Mouse (Mus musculus): ENCODE data around the gene Col6a6. TPM values are rescaled to one million over a fixed set of nuclear protein-coding genes. Genes with fewer than 3 reads are reported as not detected.

Gene Col6a6
- polyA plus RNA-seq, 1 experiment from 2014 or later: 1.1 TPM

GRCm38 (mm10) chr9:105731976-105732375 lies 96.0 kb downstream of the Col6a6 start:
- Histone ChIP-seq H3K9ac (replicated peaks; ENCODE audit: low read length) (no peak overlapping the region), H3K36me3 (ENCODE audit: insufficient read depth, low read length) (no peaks in the 10 kb centered on the region), H3K4me3 (ENCODE audit: low read length) (no peak overlapping the region), H3K4me1 (ENCODE audit: insufficient read depth, low read length) (no peaks in the 10 kb centered on the region), H3K27me3 (ENCODE audit: insufficient read depth, low read length) (no peaks in the 10 kb centered on the region), H3K9me3 (ENCODE audit: low read length) (no peaks in the 10 kb centered on the region), H3K4me2 (replicated peaks; ENCODE audit: low read depth, low read length) (no peak overlapping the region), H3K27ac (ENCODE audit: low read length) (no peak overlapping the region)
- 39% methylated on average over 7 of the region's 7 CpGs for WGBS
- ATAC-seq (ENCODE audit: low FRiP score, low TSS enrichment): no peak

- Histone ChIP-seq H3K4me3 (ENCODE audit: low read length) (no peak overlapping the region), H3K27ac (ENCODE audit: low read length) (no peak overlapping the region), H3K9ac (replicated peaks; ENCODE audit: low read length) (no peak overlapping the region), H3K9me3 (ENCODE audit: low read length) (no peaks in the 10 kb centered on the region), H3K27me3 (ENCODE audit: insufficient read depth, low read length) (no peaks in the 10 kb centered on the region), H3K4me1 (ENCODE audit: insufficient read depth, low read length) (no peaks in the 10 kb centered on the region), H3K36me3 (ENCODE audit: insufficient read depth, low read length) (no peaks in the 10 kb centered on the region), H3K4me2 (replicated peaks; ENCODE audit: low read depth, low read length) (no peak overlapping the region)
- ATAC-seq (ENCODE audit: low FRiP score, low TSS enrichment): no peak
- 78% methylated on average over 4 of the region's 4 CpGs for WGBS
Measured at GRCm38 (mm10) chr9:105720430-105720829, 107.5 kb downstream of the Col6a6 start.

GRCm38 (mm10) chr9:105719851-105720395 lies 108.0 kb downstream of the Col6a6 start:
- Histone ChIP-seq H3K27ac (ENCODE audit: low read length) (no peak overlapping the region), H3K9ac (replicated peaks; ENCODE audit: low read length) (no peak overlapping the region), H3K4me3 (ENCODE audit: low read length) (no peak overlapping the region), H3K36me3 (ENCODE audit: insufficient read depth, low read length) (no peaks in the 10 kb centered on the region), H3K27me3 (ENCODE audit: insufficient read depth, low read length) (no peaks in the 10 kb centered on the region), H3K9me3 (ENCODE audit: low read length) (no peaks in the 10 kb centered on the region), H3K4me1 (ENCODE audit: insufficient read depth, low read length) (no peaks in the 10 kb centered on the region), H3K4me2 (replicated peaks; ENCODE audit: low read depth, low read length) (no peak overlapping the region)
- 71% methylated on average over 5 of the region's 5 CpGs for WGBS
- no peak for ATAC-seq (ENCODE audit: low FRiP score, low TSS enrichment)

- H3K9me3 ChIP-seq (ENCODE audit: low read length): no peaks in the 10 kb centered on the region
- no peaks in the 10 kb centered on the region for H3K27me3 ChIP-seq (ENCODE audit: insufficient read depth, low read length)
- ATAC-seq (ENCODE audit: low FRiP score, low TSS enrichment): no peak
- no peaks in the 10 kb centered on the region for H3K36me3 ChIP-seq (ENCODE audit: insufficient read depth, low read length)
- H3K9ac ChIP-seq (replicated peaks; ENCODE audit: low read length): no peak overlapping the region
- H3K4me1 ChIP-seq (ENCODE audit: insufficient read depth, low read length): no peaks in the 10 kb centered on the region
- H3K4me3 ChIP-seq (ENCODE audit: low read length): no peak overlapping the region
- H3K4me2 ChIP-seq (replicated peaks; ENCODE audit: low read depth, low read length): no peak overlapping the region
- H3K27ac ChIP-seq (ENCODE audit: low read length): no peak overlapping the region
- WGBS: 83% methylated on average over 7 of the region's 7 CpGs
Measured at GRCm38 (mm10) chr9:105719367-105719766, 108.6 kb downstream of the Col6a6 start.

GRCm38 (mm10) chr9:105712049-105712448 lies 115.9 kb downstream of the Col6a6 start:
- Histone ChIP-seq H3K4me1 (ENCODE audit: insufficient read depth, low read length) (no peaks in the 10 kb centered on the region), H3K36me3 (ENCODE audit: insufficient read depth, low read length) (no peaks in the 10 kb centered on the region), H3K27me3 (ENCODE audit: insufficient read depth, low read length) (no peaks in the 10 kb centered on the region), H3K9me3 (ENCODE audit: low read length) (no peaks in the 10 kb centered on the region), H3K27ac (ENCODE audit: low read length) (no peak overlapping the region), H3K9ac (replicated peaks; ENCODE audit: low read length) (no peak overlapping the region), H3K4me3 (ENCODE audit: low read length) (no peak overlapping the region), H3K4me2 (replicated peaks; ENCODE audit: low read depth, low read length) (no peak overlapping the region)
- WGBS: 89% methylated on average over 3 of the region's 3 CpGs
- ATAC-seq (ENCODE audit: low FRiP score, low TSS enrichment): no peak

GRCm38 (mm10) chr9:105705011-105705410 lies 122.9 kb downstream of the Col6a6 start:
- Histone ChIP-seq H3K4me3 (ENCODE audit: low read length) (no peak overlapping the region), H3K9me3 (ENCODE audit: low read length) (no peaks in the 10 kb centered on the region), H3K27ac (ENCODE audit: low read length) (no peak overlapping the region), H3K4me1 (ENCODE audit: insufficient read depth, low read length) (no peaks in the 10 kb centered on the region), H3K9ac (replicated peaks; ENCODE audit: low read length) (no peak overlapping the region), H3K27me3 (ENCODE audit: insufficient read depth, low read length) (no peaks in the 10 kb centered on the region), H3K4me2 (replicated peaks; ENCODE audit: low read depth, low read length) (no peak overlapping the region), H3K36me3 (ENCODE audit: insufficient read depth, low read length) (no peaks in the 10 kb centered on the region)
- 97% methylated on average over 1 of the region's 1 CpGs for WGBS
- no peak for ATAC-seq (ENCODE audit: low FRiP score, low TSS enrichment)

GRCm38 (mm10) chr9:105704226-105704932 lies 123.6 kb downstream of the Col6a6 start:
- no peaks in the 10 kb centered on the region for H3K4me1 ChIP-seq (ENCODE audit: insufficient read depth, low read length)
- WGBS: 78% methylated on average over 16 of the region's 16 CpGs
- no peak overlapping the region for H3K4me3 ChIP-seq (ENCODE audit: low read length)
- H3K4me2 ChIP-seq (replicated peaks; ENCODE audit: low read depth, low read length): no peak overlapping the region
- no peaks in the 10 kb centered on the region for H3K9me3 ChIP-seq (ENCODE audit: low read length)
- ATAC-seq (ENCODE audit: low FRiP score, low TSS enrichment): no peak
- no peak overlapping the region for H3K9ac ChIP-seq (replicated peaks; ENCODE audit: low read length)
- H3K27ac ChIP-seq (ENCODE audit: low read length): no peak overlapping the region
- no peaks in the 10 kb centered on the region for H3K27me3 ChIP-seq (ENCODE audit: insufficient read depth, low read length)
- no peaks in the 10 kb centered on the region for H3K36me3 ChIP-seq (ENCODE audit: insufficient read depth, low read length)

- Histone ChIP-seq H3K4me3 (ENCODE audit: low read length) (no peak overlapping the region), H3K4me2 (replicated peaks; ENCODE audit: low read depth, low read length) (no peak overlapping the region), H3K36me3 (ENCODE audit: insufficient read depth, low read length) (no peaks in the 10 kb centered on the region), H3K4me1 (ENCODE audit: insufficient read depth, low read length) (0 out of 2 replicates have a peak, but pooled peaks cover 5% of the 10 kb centered on the region), H3K9ac (replicated peaks; ENCODE audit: low read length) (no peak overlapping the region), H3K9me3 (ENCODE audit: low read length) (no peaks in the 10 kb centered on the region), H3K27ac (ENCODE audit: low read length) (no peak overlapping the region), H3K27me3 (ENCODE audit: insufficient read depth, low read length) (no peaks in the 10 kb centered on the region)
- 0 out of 2 replicates have a peak, but pooled peaks have one; percentile 23 for ATAC-seq (ENCODE audit: low FRiP score, low TSS enrichment)
- 65% methylated on average over 9 of the region's 9 CpGs for WGBS
Measured at GRCm38 (mm10) chr9:105701966-105702365, 126.0 kb downstream of the Col6a6 start.

GRCm38 (mm10) chr9:105700702-105701101 lies 127.3 kb downstream of the Col6a6 start:
- no peak for ATAC-seq (ENCODE audit: low FRiP score, low TSS enrichment)
- Histone ChIP-seq H3K4me3 (ENCODE audit: low read length) (no peak overlapping the region), H3K4me1 (ENCODE audit: insufficient read depth, low read length) (0 out of 2 replicates have a peak, but pooled peaks cover 5% of the 10 kb centered on the region), H3K4me2 (replicated peaks; ENCODE audit: low read depth, low read length) (no peak overlapping the region), H3K9me3 (ENCODE audit: low read length) (no peaks in the 10 kb centered on the region), H3K9ac (replicated peaks; ENCODE audit: low read length) (no peak overlapping the region), H3K27me3 (ENCODE audit: insufficient read depth, low read length) (no peaks in the 10 kb centered on the region), H3K27ac (ENCODE audit: low read length) (no peak overlapping the region), H3K36me3 (ENCODE audit: insufficient read depth, low read length) (no peaks in the 10 kb centered on the region)
- 65% methylated on average over 6 of the region's 6 CpGs for WGBS

- peak; percentile 46; the same call in 1 of the 2 replicates for ATAC-seq (ENCODE audit: low FRiP score, low TSS enrichment)
- Histone ChIP-seq H3K4me2 (replicated peaks; ENCODE audit: low read depth, low read length) (no peak overlapping the region), H3K4me3 (ENCODE audit: low read length) (no peak overlapping the region), H3K9ac (replicated peaks; ENCODE audit: low read length) (no peak overlapping the region), H3K27me3 (ENCODE audit: insufficient read depth, low read length) (no peaks in the 10 kb centered on the region), H3K36me3 (ENCODE audit: insufficient read depth, low read length) (no peaks in the 10 kb centered on the region), H3K9me3 (ENCODE audit: low read length) (no peaks in the 10 kb centered on the region), H3K27ac (ENCODE audit: low read length) (0 out of 2 replicates have a peak overlapping the region, but pooled peaks have one; percentile 5), H3K4me1 (ENCODE audit: insufficient read depth, low read length) (0 out of 2 replicates have a peak, but pooled peaks cover 5% of the 10 kb centered on the region)
- WGBS: 37% methylated on average over 9 of the region's 9 CpGs
Measured at GRCm38 (mm10) chr9:105697764-105698396, 130.1 kb downstream of the Col6a6 start.
